In genomic region chr3:89088974-89089373, GRCm38 (mm10) we compare ENCODE assay signal across 8 mouse cellular contexts. TPM values are rescaled to one million over a fixed set of nuclear protein-coding genes. Genes with fewer than 3 reads are reported as not detected.
DNase-seq lines count a peak whose midpoint lies in the region; ATAC-seq and TF ChIP-seq lines count a peak whose summit lies in the region.

No protein-coding gene starts in this region.

- H3K36me3 ChIP-seq in lung, postnatal 0 days (ENCODE audit: insufficient read depth, low read length) = no peaks in the 10 kb centered on the region
- H3K36me3 ChIP-seq in small intestine, adult 2 months (ENCODE audit: control insufficient read depth, insufficient read depth, low read length) = peaks cover 13% of the 10 kb centered on the region; the same call in 1 of the 2 replicates

- no peak for TF ChIP-seq CTCF in lung, postnatal 0 days (IDR thresholded peaks at IDR 0.05)
- no peak for TF ChIP-seq CTCF in small intestine, adult 2 months (IDR thresholded peaks at IDR 0.05; ENCODE audit: extremely low read depth, insufficient read length, insufficient replicate concordance, low read depth, low read length)

- TF ChIP-seq POLR2A in small intestine, adult 2 months (IDR thresholded peaks at IDR 0.05; ENCODE audit: low read depth, low read length) = no peak

- peaks cover 14% of the 10 kb centered on the region for H3K27me3 ChIP-seq in lung, postnatal 0 days (replicated peaks; ENCODE audit: insufficient read depth, low read length)
- peaks cover 12% of the 10 kb centered on the region for H3K27me3 ChIP-seq in small intestine, adult 2 months (ENCODE audit: control insufficient read depth, insufficient read depth, low read length)

- peak; percentile 37 for DNase-seq in adrenal gland, adult 8-10 months
- DNase-seq in adrenal gland, postnatal 36 days = no peak
- no peak for DNase-seq in lung, postnatal 0 days (ENCODE audit: low spot score)
- DNase-seq in lung, postnatal 10 days = no peak
- peak; percentile 6 to 53 for DNase-seq in kidney, postnatal 25 days
- no peak for DNase-seq in adipocyte (ENCODE audit: low spot score)
- DNase-seq in layer of hippocampus, postnatal 36 days = no peak

- H3K4me1 ChIP-seq in lung, postnatal 0 days (ENCODE audit: insufficient read depth, low read depth, low read length) = peaks cover 10% of the 10 kb centered on the region; the same call in 1 of the 2 replicates
- peaks cover 20% of the 10 kb centered on the region for H3K4me1 ChIP-seq in small intestine, adult 2 months (ENCODE audit: control insufficient read depth, insufficient read depth, insufficient read length, low read length)

- no peak overlapping the region for H3K27ac ChIP-seq in lung, postnatal 0 days (ENCODE audit: low read length)
- no peak overlapping the region for H3K27ac ChIP-seq in small intestine, adult 2 months (ENCODE audit: insufficient read depth, low read depth, low read length)

- 41% methylated on average over 14 of the region's 14 CpGs for WGBS in lung, postnatal 0 days
- 45% methylated on average over 14 of the region's 14 CpGs for WGBS in small intestine, adult 2 months

- TF ChIP-seq EP300 in lung, postnatal 0 days (IDR thresholded peaks at IDR 0.05) = no peak

- H3K4me3 ChIP-seq in lung, postnatal 0 days (ENCODE audit: low read depth, low read length) = peak overlapping the region; percentile 65
- H3K4me3 ChIP-seq in small intestine, adult 2 months (ENCODE audit: low read depth, low read length) = peak overlapping the region; percentile 80

- ATAC-seq in lung, postnatal 0 days = no peak

- no peak overlapping the region for H3K9ac ChIP-seq in lung, postnatal 0 days (replicated peaks; ENCODE audit: low read depth)

- no peaks in the 10 kb centered on the region for H3K9me3 ChIP-seq in lung, postnatal 0 days (ENCODE audit: low read length)

- peak overlapping the region; percentile 100 for H3K4me2 ChIP-seq in lung, postnatal 0 days (replicated peaks; ENCODE audit: low read depth, low read length)

RNA-seq across cellular contexts. Expression of gene Rusc1, which starts 4.1 kb away (rescaled TPM):
- total RNA-seq in adrenal gland, adult 8-10 months (2022) = 10 to 100 TPM; 33.8 to 46.8 (median 41.1) TPM
- total RNA-seq in adrenal gland, postnatal 36 days (2021) = 10 to 100 TPM; 26.9 to 30.8 TPM
- polyA plus RNA-seq in lung, postnatal 0 days (2015; fragmentation: Nextera tagmentation; extraction: Ambion mirVana) = 16.0 and 17.9 TPM in 2 replicates
- polyA plus RNA-seq in small intestine, adult 2 months (2012; rRNA removed) = 26.9 and 45.2 TPM in 2 replicates
- total RNA-seq in layer of hippocampus, postnatal 36 days (2021) = 100 to 1,000 TPM; 129 to 137 TPM

RNA-seq across cellular contexts. Expression of gene Gm43738, which starts 11.9 kb away (rescaled TPM):
- not detected for total RNA-seq in adrenal gland, adult 8-10 months (2022)
- under 1 TPM in 1 of 2 experiments, not detected in 1; 0.17 TPM for total RNA-seq in adrenal gland, postnatal 36 days (2021)
- polyA plus RNA-seq in lung, postnatal 0 days (2015; fragmentation: Nextera tagmentation; extraction: Ambion mirVana) = not detected in 2 replicates
- not detected in 2 replicates for polyA plus RNA-seq in small intestine, adult 2 months (2012; rRNA removed)
- not detected for total RNA-seq in layer of hippocampus, postnatal 36 days (2021)

RNA-seq across cellular contexts. Expression of gene Fdps, which starts 12.8 kb away (rescaled TPM):
- 100 to 1,000 TPM; 152 to 387 (median 263) TPM for total RNA-seq in adrenal gland, adult 8-10 months (2022)
- total RNA-seq in adrenal gland, postnatal 36 days (2021) = 100 to 1,000 TPM; 353 to 497 TPM
- 185 and 199 TPM in 2 replicates for polyA plus RNA-seq in lung, postnatal 0 days (2015; fragmentation: Nextera tagmentation; extraction: Ambion mirVana)
- 47.8 and 81.3 TPM in 2 replicates for polyA plus RNA-seq in small intestine, adult 2 months (2012; rRNA removed)
- 10 to 100 TPM; 78.8 to 80.0 TPM for total RNA-seq in layer of hippocampus, postnatal 36 days (2021)

RNA-seq across cellular contexts. Expression of gene Pklr, which starts 47.0 kb away (rescaled TPM):
- total RNA-seq in adrenal gland, adult 8-10 months (2022) = under 1 TPM in 2 of 4 experiments, not detected in 2; 0.10 to 0.11 TPM
- not detected for total RNA-seq in adrenal gland, postnatal 36 days (2021)
- polyA plus RNA-seq in lung, postnatal 0 days (2015; fragmentation: Nextera tagmentation; extraction: Ambion mirVana) = 0.14 and 0.32 TPM in 2 replicates
- polyA plus RNA-seq in small intestine, adult 2 months (2012; rRNA removed) = 264 and 580 TPM in 2 replicates
- total RNA-seq in layer of hippocampus, postnatal 36 days (2021) = not detected

Comparison
In these comparisons a context has a peak if more than half of its experiments do, and no peak if none do; other contexts are left out.
1. DNase-seq: peak in adrenal gland, adult 8-10 months (single experiment) and kidney, postnatal 25 days (2 of 2); none in adrenal gland, postnatal 36 days (0 of 2), lung, postnatal 0 days (single experiment), lung, postnatal 10 days (single experiment), adipocyte (single experiment) and layer of hippocampus, postnatal 36 days (0 of 2).